Mouse (Mus musculus): Measurements from ENCODE around the gene Rbm34. TPM values are rescaled to one million over a fixed set of nuclear protein-coding genes. Genes with fewer than 3 reads are reported as not detected.

Rbm34 gene
- polyA plus RNA-seq, 1 experiment = 3.7 TPM

DNA sequence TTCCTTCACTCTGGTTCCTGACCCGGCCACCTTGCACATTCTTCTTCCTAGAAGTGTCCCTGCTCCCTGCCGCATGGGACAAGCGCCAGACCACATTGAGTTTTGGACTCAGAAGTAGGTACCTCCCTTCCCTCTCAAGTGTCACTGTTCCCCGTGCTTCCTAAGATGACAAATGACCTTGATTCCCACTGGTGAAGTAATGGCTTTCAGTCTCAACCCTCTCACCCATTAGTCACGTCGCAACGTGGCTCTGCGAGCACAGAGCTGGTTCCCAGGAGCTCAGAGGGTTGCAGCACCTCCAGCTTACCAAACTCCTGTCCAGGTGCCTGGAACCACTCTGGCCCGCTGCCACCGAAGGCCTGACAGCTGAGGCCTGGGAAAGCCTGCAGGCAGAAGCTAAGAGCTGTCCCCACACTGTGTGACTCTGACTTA lies 61.5 kb downstream of the Rbm34 start:
- H3K4me1 ChIP-seq (replicated peaks; ENCODE audit: control insufficient read depth, insufficient read depth, low read length) = peaks cover 10% of the 10 kb centered on the region
- TF ChIP-seq POLR2A (IDR thresholded peaks at IDR 0.05; ENCODE audit: control insufficient read depth, extremely low read depth, insufficient read depth, low read length, poor library complexity) (no peak), CTCF (IDR thresholded peaks at IDR 0.05; ENCODE audit: borderline replicate concordance, control insufficient read depth, extremely low read depth, insufficient read depth, low read length, poor library complexity) (no peak)
- DNase-seq = no peak
- H3K27ac ChIP-seq (ENCODE audit: control insufficient read depth, insufficient read depth, low read length) = no peak overlapping the region
- H3K36me3 ChIP-seq (ENCODE audit: control insufficient read depth, insufficient read depth, low read length) = no peaks in the 10 kb centered on the region
- H3K27me3 ChIP-seq (ENCODE audit: control insufficient read depth, insufficient read depth, low read length) = no peaks in the 10 kb centered on the region
- 83% methylated on average over 10 of the region's 10 CpGs for WGBS
- no peak overlapping the region for H3K4me3 ChIP-seq (ENCODE audit: control insufficient read depth, insufficient read depth, low read length)

DNA sequence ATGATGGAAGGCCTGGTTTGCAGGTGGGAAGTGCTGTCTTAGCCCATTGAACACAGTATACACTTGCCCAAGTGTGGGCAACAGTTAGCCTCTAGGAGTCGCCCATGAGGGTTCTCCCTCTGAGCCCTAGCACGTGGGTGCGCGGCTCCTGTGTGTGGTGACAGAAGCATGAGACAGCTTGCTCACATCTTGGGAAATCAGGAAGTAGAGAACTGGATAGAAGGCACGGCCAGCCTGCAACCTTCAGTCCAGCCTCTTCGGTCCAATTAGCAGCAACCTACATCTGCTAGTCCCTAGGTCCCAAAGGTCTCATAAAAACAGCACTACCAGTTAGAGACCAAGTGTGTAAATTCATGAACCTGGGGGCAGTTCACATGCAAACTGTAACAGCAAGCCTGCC lies 62.1 kb downstream of the Rbm34 start:
- H3K4me1 ChIP-seq (replicated peaks; ENCODE audit: control insufficient read depth, insufficient read depth, low read length) = peaks cover 9% of the 10 kb centered on the region
- 42% methylated on average over 6 of the region's 6 CpGs for WGBS
- DNase-seq = no peak

DNA sequence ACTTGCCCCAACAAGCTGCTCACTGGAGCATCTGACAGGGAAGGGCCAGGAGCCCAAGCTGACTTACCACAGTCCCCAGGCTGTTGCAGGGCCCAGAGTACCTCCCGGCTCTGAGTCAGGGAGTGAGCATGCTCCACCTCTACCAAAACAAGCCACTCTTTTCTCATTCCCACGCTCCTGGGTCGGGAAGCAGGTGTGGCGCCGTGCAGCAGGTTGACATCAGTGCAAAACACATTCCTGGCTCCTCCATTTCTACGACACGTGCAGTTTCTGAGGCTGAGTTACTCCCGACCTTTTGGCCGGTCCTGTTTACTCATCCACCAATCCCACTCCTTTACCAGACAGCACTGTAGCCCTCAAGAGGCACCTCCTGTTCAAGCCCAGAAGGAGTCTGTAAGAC lies 62.9 kb downstream of the Rbm34 start:
- WGBS = 93% methylated on average over 9 of the region's 9 CpGs
- peaks cover under 1% of the 10 kb centered on the region; the same call in 1 of the 2 replicates for H3K4me1 ChIP-seq (replicated peaks; ENCODE audit: control insufficient read depth, insufficient read depth, low read length)

More for the DNA sequence above, 62.1 kb downstream of the Rbm34 start:
- H3K27ac ChIP-seq (ENCODE audit: control insufficient read depth, insufficient read depth, low read length) = no peak overlapping the region
- no peak for TF ChIP-seq POLR2A (IDR thresholded peaks at IDR 0.05; ENCODE audit: control insufficient read depth, extremely low read depth, insufficient read depth, low read length, poor library complexity)
- no peak for TF ChIP-seq CTCF (IDR thresholded peaks at IDR 0.05; ENCODE audit: borderline replicate concordance, control insufficient read depth, extremely low read depth, insufficient read depth, low read length, poor library complexity)
- H3K27me3 ChIP-seq (ENCODE audit: control insufficient read depth, insufficient read depth, low read length) = no peaks in the 10 kb centered on the region
- H3K4me3 ChIP-seq (ENCODE audit: control insufficient read depth, insufficient read depth, low read length) = no peak overlapping the region
- H3K36me3 ChIP-seq (ENCODE audit: control insufficient read depth, insufficient read depth, low read length) = no peaks in the 10 kb centered on the region

DNA sequence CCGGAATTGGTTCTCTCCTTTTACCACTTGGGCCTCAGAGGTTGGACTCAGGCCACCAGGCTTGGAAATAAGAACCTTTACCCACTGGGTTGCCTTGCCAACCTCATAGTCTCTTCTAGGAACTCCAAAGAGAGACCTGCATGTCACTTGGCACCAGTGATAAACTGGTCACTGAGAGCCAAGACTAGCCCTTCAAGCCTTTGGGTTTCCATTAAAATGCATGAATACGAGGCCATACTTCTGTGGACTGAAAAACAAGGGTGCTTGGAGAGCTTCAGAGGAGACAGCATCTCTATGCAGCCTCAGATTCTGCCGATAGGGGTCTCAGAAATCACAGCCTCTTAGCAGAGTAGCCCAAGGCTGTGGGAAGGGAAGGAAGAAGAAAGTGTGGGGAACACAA lies 63.5 kb downstream of the Rbm34 start:
- no peak for DNase-seq
- no peaks in the 10 kb centered on the region for H3K36me3 ChIP-seq (ENCODE audit: control insufficient read depth, insufficient read depth, low read length)
- no peak overlapping the region for H3K4me3 ChIP-seq (ENCODE audit: control insufficient read depth, insufficient read depth, low read length)
- 91% methylated on average over 3 of the region's 3 CpGs for WGBS
- TF ChIP-seq POLR2A (IDR thresholded peaks at IDR 0.05; ENCODE audit: control insufficient read depth, extremely low read depth, insufficient read depth, low read length, poor library complexity) (no peak), CTCF (IDR thresholded peaks at IDR 0.05; ENCODE audit: borderline replicate concordance, control insufficient read depth, extremely low read depth, insufficient read depth, low read length, poor library complexity) (no peak)
- H3K27ac ChIP-seq (ENCODE audit: control insufficient read depth, insufficient read depth, low read length) = no peak overlapping the region
- H3K4me1 ChIP-seq (replicated peaks; ENCODE audit: control insufficient read depth, insufficient read depth, low read length) = no peaks in the 10 kb centered on the region
- H3K27me3 ChIP-seq (ENCODE audit: control insufficient read depth, insufficient read depth, low read length) = no peaks in the 10 kb centered on the region

More for the DNA sequence above, 62.9 kb downstream of the Rbm34 start:
- no peaks in the 10 kb centered on the region for H3K36me3 ChIP-seq (ENCODE audit: control insufficient read depth, insufficient read depth, low read length)
- no peak overlapping the region for H3K4me3 ChIP-seq (ENCODE audit: control insufficient read depth, insufficient read depth, low read length)
- DNase-seq = no peak
- H3K27ac ChIP-seq (ENCODE audit: control insufficient read depth, insufficient read depth, low read length) = no peak overlapping the region
- H3K27me3 ChIP-seq (ENCODE audit: control insufficient read depth, insufficient read depth, low read length) = no peaks in the 10 kb centered on the region
- no peak for TF ChIP-seq POLR2A (IDR thresholded peaks at IDR 0.05; ENCODE audit: control insufficient read depth, extremely low read depth, insufficient read depth, low read length, poor library complexity)

DNA sequence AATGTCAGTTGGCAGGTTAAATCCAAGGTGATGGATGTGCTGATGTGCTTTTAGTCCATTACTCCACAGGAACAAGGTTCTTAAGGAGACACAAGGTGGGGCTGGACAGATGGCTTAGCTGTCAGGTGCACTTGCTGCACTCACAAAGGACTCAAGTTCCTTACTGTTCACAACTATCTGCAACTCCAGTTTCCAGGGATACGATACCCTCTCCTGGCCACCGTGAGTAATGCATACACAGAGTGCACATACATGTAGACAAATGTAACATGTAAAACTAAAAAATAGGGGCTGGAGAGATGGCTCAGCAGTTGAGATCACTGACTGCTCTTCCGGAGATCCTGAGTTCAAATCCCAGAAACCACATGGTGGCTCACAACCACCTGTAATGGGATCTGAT lies 65.5 kb downstream of the Rbm34 start:
- TF ChIP-seq POLR2A (IDR thresholded peaks at IDR 0.05; ENCODE audit: control insufficient read depth, extremely low read depth, insufficient read depth, low read length, poor library complexity) = no peak
- TF ChIP-seq CTCF (IDR thresholded peaks at IDR 0.05; ENCODE audit: borderline replicate concordance, control insufficient read depth, extremely low read depth, insufficient read depth, low read length, poor library complexity) = no peak
- no peak overlapping the region for H3K27ac ChIP-seq (ENCODE audit: control insufficient read depth, insufficient read depth, low read length)
- no peaks in the 10 kb centered on the region for H3K27me3 ChIP-seq (ENCODE audit: control insufficient read depth, insufficient read depth, low read length)
- H3K4me1 ChIP-seq (replicated peaks; ENCODE audit: control insufficient read depth, insufficient read depth, low read length) = no peaks in the 10 kb centered on the region
- no peak overlapping the region for H3K4me3 ChIP-seq (ENCODE audit: control insufficient read depth, insufficient read depth, low read length)
- WGBS = 93% methylated on average over 3 of the region's 3 CpGs
- no peaks in the 10 kb centered on the region for H3K36me3 ChIP-seq (ENCODE audit: control insufficient read depth, insufficient read depth, low read length)
- DNase-seq = no peak

DNA sequence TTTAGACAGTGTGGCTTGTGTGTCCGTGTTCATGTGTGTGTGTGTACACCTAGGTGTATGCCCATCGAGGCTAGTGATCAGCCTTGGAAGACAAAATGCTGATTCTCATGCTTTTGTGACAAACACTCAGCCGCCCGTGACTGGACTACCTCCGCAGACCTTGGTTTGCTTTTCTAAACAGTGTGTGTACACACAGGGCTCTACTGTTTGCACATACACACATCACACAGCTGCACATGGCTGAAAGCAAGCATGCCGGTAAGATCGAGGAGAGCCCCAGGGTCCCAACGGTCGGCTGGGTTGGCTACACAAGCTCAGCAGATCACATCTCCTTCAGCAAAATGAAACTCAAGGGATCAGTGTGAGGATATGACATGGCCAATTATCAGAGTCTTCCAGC lies 66.9 kb downstream of the Rbm34 start:
- WGBS = 96% methylated on average over 9 of the region's 9 CpGs
- no peak overlapping the region for H3K27ac ChIP-seq (ENCODE audit: control insufficient read depth, insufficient read depth, low read length)

More for the DNA sequence above, 66.9 kb downstream of the Rbm34 start:
- no peak for TF ChIP-seq POLR2A (IDR thresholded peaks at IDR 0.05; ENCODE audit: control insufficient read depth, extremely low read depth, insufficient read depth, low read length, poor library complexity)
- TF ChIP-seq CTCF (IDR thresholded peaks at IDR 0.05; ENCODE audit: borderline replicate concordance, control insufficient read depth, extremely low read depth, insufficient read depth, low read length, poor library complexity) = no peak
- Histone ChIP-seq H3K4me3 (ENCODE audit: control insufficient read depth, insufficient read depth, low read length) (no peak overlapping the region), H3K36me3 (ENCODE audit: control insufficient read depth, insufficient read depth, low read length) (no peaks in the 10 kb centered on the region), H3K4me1 (replicated peaks; ENCODE audit: control insufficient read depth, insufficient read depth, low read length) (peaks cover 3% of the 10 kb centered on the region; the same call in 1 of the 2 replicates), H3K27me3 (ENCODE audit: control insufficient read depth, insufficient read depth, low read length) (no peaks in the 10 kb centered on the region)
- no peak for DNase-seq
